Mouse (Mus musculus): Measurements from ENCODE around the gene Wnt4. TPM values are rescaled to one million over a fixed set of nuclear protein-coding genes. Genes with fewer than 3 reads are reported as not detected.

Gene Wnt4
- total and polyA plus RNA-seq, 3 experiments, result not detected

- Histone ChIP-seq H3K79me2 (ENCODE audit: control insufficient read depth, insufficient read depth, low read length, poor library complexity) (no peaks in the 10 kb centered on the region; the same call in 1 of the 2 replicates), H3K9ac (ENCODE audit: control insufficient read depth, low read depth, low read length, poor library complexity, severe bottlenecking) (no peak overlapping the region), H3K4me1 (ENCODE audit: control insufficient read depth in 1 of 2, insufficient read depth in 2 of 2, low read length in 2 of 2) (no peaks in the 10 kb centered on the region), H3K36me3 (ENCODE audit: control insufficient read depth in 1 of 2, insufficient read depth in 2 of 2, low read length in 2 of 2) (peaks cover 0 to 3% of the 10 kb centered on the region in 2 experiments; a peak in 1 of 4 replicates), H3K9me3 (replicated peaks; ENCODE audit: insufficient read depth, low read length) (no peaks in the 10 kb centered on the region), H3K27me3 (ENCODE audit: control insufficient read depth in 1 of 2, insufficient read depth in 2 of 2, low read length in 2 of 2) (no peaks in the 10 kb centered on the region), H3K4me3 (ENCODE audit: control insufficient read depth in 1 of 2, insufficient read depth in 1 of 2, low read depth in 2 of 2, low read length in 2 of 2) (no peak overlapping the region), H3K27ac (ENCODE audit: control insufficient read depth, low read depth, low read length) (no peak overlapping the region)
- DNase-seq (ENCODE audit: low read depth, low spot score), result no peak
- TF ChIP-seq ETS1 (IDR thresholded peaks at IDR 0.05; ENCODE audit: low read depth, low read length) (no peak), CHD1 (IDR thresholded peaks at IDR 0.05; ENCODE audit: low read depth, low read length) (no peak), TAL1 (IDR thresholded peaks at IDR 0.05; ENCODE audit: low read length) (no peak), BHLHE40 (IDR thresholded peaks at IDR 0.05; ENCODE audit: borderline replicate concordance, low read depth, low read length) (no peak), ZMIZ1 (IDR thresholded peaks at IDR 0.05; ENCODE audit: low read depth, low read length) (no peak), USF2 (IDR thresholded peaks at IDR 0.05; ENCODE audit: borderline replicate concordance in 1 of 2, insufficient read depth in 1 of 2, low read depth in 1 of 2, low read length in 2 of 2) (no peak), CTCF (IDR thresholded peaks at IDR 0.05 in 2 of 3, conservative IDR thresholded peaks at IDR 0.05 in 1 of 3; ENCODE audit: control insufficient read depth in 1 of 3, insufficient read depth in 1 of 3, low read depth in 2 of 3, low read length in 3 of 3, poor library complexity in 1 of 3, severe bottlenecking in 1 of 3) (no peak), MEF2A (IDR thresholded peaks at IDR 0.05; ENCODE audit: extremely low read depth, insufficient replicate concordance, low read depth, low read length, poor library complexity, severe bottlenecking) (no peak), ELF1 (IDR thresholded peaks at IDR 0.05; ENCODE audit: low read depth, low read length) (no peak), E2F4 (IDR thresholded peaks at IDR 0.05; ENCODE audit: borderline replicate concordance, low read depth, low read length) (no peak), USF1 (IDR thresholded peaks at IDR 0.05; ENCODE audit: low read depth, low read length) (no peak), EP300 (IDR thresholded peaks at IDR 0.05; ENCODE audit: low read depth in 1 of 2, low read length in 2 of 2) (no peak), MYC (IDR thresholded peaks at IDR 0.05; ENCODE audit: low read depth, low read length) (no peak), TCF12 (IDR thresholded peaks at IDR 0.05; ENCODE audit: low read depth, low read length) (no peak), KAT2A (conservative IDR thresholded peaks at IDR 0.05; ENCODE audit: low read depth, low read length) (no peak), JUND (IDR thresholded peaks at IDR 0.05; ENCODE audit: low read depth, low read length) (no peak), SIN3A (IDR thresholded peaks at IDR 0.05; ENCODE audit: low read length) (no peak), POLR2AphosphoS5 (IDR thresholded peaks at IDR 0.05; ENCODE audit: borderline replicate concordance, low read depth, low read length) (no peak), SMC3 (IDR thresholded peaks at IDR 0.05; ENCODE audit: low read depth, low read length) (no peak), NELFE (IDR thresholded peaks at IDR 0.05; ENCODE audit: low read depth, low read length) (no peak)
Observed at GRCm38 (mm10) chr4:137277600-137278143, 383 bp downstream of the Wnt4 start.

Data from MEL (cell line).